Mouse (Mus musculus) cerebellum, adult 11-12 months (tissue): ENCODE measurements at regions not wholly inside any gene's neighbourhood (a gene's known extent, or its start where the extent isn't known, plus 50 kb on each side); places are given as distances from the start of the nearest gene placed in this dataset.

Source experiments
- DNase-seq: peaks from one replicate; pipeline ENCODE4 v3.0.0; 2022

DNA sequence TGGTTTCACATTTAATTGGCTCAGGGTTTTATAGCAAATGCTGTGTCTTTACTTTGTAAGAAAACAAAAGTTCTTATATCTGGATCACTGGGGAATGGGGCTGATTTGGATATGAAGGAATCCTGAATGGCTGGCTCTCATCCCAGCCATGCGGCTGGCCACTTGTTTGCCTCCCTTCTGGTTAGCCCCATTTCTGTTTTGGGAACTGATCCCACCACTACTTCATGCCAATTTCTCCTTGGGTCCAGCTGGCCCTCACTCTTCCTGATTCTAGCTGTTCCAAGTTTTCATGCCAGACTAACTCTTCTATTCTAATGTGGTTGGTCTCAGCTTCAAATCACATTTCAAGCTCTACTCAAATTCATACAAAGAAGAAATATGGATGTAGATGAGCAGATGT lies 5319.6 kb downstream of the 9330182O14Rik start:
- peak; percentile 92 for DNase-seq

DNA sequence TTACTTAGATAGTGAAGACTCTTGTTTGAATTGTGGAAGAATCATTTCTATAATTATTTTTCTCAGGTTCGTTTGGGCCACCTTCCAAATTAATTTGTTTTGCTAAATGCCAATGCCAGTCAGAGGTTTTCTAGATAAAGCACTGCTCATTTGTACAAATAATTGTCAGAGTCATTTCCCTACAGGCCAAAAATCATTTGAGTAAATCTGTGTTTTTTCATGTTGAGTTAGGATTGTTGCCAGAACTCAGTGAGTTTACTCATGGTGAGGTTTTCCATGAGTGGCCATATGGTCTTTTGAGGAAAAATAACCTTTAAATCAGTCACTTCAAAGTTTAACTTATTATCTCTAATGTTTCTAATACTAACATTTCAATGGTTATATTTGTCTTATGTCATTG lies 5336.3 kb downstream of the 9330182O14Rik start:
- no peak for DNase-seq

DNA sequence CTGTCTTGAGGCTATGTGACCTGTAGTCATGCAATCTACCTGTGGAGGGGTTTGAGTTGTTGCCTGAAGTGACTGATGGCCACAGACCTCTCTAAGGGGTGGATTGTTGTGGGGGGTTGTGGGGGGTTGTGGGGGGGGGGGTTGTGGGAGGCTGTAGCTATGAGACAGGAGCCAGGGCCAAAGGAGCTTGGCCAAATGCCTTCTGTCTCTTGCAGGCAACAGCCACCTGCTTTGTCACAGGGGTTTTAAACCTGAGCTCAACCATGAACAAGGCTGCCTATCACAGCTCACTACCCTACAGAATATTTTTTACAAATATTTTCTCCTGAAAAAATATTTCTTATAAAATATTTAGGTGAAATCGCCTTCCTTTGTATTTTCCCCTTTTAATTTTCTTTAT lies 5339.0 kb downstream of the 9330182O14Rik start:
- DNase-seq = no peak

DNA sequence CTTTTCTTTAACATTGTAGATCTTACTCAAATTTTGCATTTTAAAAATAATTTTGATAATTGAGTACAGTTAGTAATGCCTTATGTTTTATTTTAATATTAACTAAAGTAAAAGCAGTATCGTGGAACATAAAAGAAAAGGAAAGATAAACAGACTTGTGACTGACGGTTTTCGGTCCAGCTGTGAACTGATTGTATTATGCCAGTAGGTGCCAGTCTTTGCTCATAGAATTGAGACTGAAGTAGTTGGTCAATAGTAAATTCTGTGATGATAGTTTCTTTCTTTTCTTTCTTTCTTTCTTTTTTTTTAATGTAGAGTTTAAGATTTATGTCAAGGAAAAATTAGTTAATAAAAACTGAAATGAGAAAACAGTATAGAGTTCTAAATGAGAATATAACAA lies 5376.1 kb downstream of the 9330182O14Rik start:
- DNase-seq = no peak
